Mouse (Mus musculus): ENCODE data around the gene Nrros.

DNA sequence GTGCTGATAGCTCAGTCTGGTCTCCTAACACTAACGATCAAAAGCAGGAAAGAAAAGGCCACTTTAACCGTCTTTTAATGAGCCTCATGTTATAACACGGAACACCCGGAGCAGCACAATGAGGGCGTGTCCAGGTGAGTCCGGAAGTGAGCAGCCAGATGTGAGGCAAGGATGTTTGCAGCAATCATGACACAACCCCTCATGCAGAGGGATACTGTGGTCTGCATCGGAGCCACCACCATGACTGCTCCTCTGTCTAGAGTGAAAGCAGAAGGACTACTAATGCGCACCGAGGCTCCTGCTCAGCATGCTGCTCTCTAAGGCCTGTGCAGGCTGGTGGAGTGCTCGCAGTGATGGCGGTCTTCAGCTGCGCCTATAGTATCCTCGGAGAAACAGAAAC is 63.1 kb downstream of the Nrros start:
- no peak for TF ChIP-seq CTCF (IDR thresholded peaks at IDR 0.05; ENCODE audit: borderline replicate concordance, control insufficient read depth, extremely low read depth, insufficient read depth, low read length, poor library complexity)
- TF ChIP-seq POLR2A (IDR thresholded peaks at IDR 0.05; ENCODE audit: control insufficient read depth, extremely low read depth, insufficient read depth, low read length, poor library complexity) = no peak

All from thymus, adult 2 months (tissue).